Mouse (Mus musculus) ES-Bruce4 (cell line): Measurements from ENCODE around the gene Mtg2.

ENCODE experiments used
- CTCF ChIP-seq: IDR thresholded peaks from one replicate; pipeline ENCODE4 v1.8.1; 2011; ENCODE audit warnings: low read depth, low read length
- EP300 ChIP-seq: IDR thresholded peaks from 2 replicates; pipeline ENCODE4 v1.6.1; 2011; ENCODE audit warnings: low read depth, low read length; ENCODE audit not compliant: insufficient read depth
- POLR2A ChIP-seq: IDR thresholded peaks from one replicate; pipeline ENCODE4 v1.8.1; 2011; ENCODE audit warnings: low read length; ENCODE audit not compliant: insufficient read depth

DNA sequence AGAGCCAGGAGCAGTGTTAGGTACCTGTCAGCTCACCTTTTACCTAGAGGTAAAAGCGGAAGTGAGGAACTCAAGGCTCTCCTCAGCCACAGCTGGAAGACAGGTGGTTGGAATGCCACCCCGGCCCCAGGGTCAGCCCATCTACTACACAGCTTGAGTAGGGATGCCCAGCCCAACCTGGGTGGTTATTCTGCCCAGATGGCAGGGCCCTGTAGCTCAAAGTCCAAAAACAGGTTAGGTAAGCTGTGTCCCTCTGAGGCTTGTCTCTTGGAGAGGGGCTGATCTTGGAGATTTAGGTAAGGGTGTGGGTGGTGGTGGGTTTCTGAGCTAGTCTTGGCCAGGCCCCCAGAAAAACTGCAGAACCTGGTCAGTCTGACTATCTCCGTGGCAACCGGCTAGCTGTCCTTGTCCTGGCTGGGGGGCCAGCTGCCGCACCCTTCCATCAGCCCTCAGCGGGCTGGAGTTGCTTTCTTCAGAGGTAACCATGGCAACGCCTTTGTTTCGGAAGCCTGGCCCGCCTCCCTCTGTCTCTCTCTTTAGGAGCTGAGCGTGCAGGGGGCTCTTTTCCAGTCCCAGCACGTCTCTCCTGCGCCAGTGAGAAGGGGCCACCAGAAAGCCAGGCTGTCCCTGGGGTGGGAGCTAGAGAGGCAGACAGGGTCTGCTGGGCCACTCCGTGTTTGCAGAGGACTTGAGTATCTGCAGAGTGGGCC lies 47.3 kb downstream of the Mtg2 start:
- no peak for TF ChIP-seq CTCF
- no peak for TF ChIP-seq EP300
- no peak for TF ChIP-seq POLR2A
